Mouse (Mus musculus): ENCODE measurements around the gene Gpr146. TPM values are rescaled to one million over a fixed set of nuclear protein-coding genes. Genes with fewer than 3 reads are reported as not detected.

Gpr146 gene
- total RNA-seq, 1 experiment from 2014 or later: 5.4 TPM

DNA sequence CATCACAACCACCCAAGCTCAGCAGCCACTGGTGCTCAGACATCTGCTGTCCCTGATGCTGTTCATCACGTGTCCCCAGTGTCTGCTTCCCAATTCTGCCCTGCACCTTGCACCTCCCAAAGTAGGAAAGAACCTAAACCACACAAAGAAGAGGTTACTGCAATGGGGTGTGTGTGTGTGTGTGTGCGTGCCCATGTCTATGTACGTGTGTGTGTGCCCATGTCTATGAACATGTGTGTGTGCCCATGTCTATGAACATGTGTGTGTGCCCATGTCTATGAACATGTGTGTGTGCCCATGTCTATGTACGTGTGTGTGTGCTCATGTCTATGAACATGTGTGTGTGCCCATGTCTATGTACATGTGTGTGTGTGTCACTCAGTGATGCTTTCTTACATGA lies 18.0 kb downstream of the Gpr146 start:
- ATAC-seq (replicated peaks; ENCODE audit: low read depth, poor library complexity, severe bottlenecking): no peak

DNA sequence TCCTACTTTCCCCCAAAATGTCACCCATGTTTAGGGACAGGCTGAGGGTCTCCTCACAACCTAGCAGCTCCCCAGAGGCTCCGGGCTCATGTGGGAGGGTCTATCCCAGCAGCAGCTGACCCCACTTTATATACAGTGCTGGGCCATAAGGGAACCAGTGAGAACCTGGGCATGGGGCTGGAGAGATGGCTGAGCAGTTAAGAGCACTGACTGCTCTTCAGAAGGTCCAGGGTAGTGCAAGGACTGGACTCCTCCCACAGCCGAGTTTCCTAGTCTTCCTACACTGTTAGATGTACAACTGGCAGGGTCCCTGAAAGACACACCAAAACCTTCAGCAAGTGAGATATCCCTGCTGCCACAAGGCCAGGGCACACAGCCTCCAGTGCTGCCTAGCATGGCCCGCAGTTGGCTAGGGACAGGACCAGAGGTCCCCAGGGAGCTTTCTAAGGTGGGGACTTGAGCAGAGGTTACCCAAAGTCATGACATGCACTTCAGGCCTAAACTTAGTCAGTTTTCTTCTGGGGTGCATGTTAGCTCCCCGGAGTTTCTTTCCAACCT lies 19.9 kb downstream of the Gpr146 start:
- no peak for ATAC-seq (replicated peaks; ENCODE audit: low read depth, poor library complexity, severe bottlenecking)

DNA sequence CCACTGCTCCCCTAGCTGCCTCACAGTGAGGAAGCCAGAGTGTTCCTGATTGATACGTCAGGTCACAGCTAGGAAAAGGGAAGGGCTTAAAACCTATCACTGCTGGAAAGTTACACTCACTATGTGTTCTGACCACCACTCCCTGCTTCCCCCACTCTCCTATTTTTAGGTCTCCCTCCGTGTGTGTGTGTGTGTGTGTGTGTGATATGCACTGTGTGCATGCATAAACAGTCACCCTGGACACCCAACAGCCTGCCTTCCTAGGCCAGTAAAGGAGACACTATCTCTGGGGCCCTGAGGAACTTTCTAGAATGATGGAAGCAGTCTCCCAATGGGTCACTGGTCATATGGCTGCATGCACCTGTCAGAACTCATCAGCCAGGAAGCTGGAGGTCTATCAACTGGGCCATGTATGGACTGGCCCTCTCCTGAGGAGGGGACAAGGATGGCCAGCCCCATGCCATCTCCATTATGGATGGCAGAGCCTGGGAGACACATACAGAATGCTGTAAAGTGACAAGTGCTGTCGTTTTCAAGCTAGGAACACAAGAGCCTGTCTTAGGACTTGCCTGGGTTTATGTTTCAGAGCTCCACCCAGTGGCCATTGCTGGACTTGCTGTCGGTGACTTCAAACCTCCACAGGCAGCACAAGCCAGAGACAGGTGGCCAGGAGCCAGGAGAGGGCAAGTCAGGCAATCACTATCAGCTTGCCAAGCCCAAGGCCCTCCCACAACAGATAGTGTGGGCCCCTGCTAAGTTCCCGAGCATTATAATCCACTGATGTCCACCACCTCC lies 20.7 kb downstream of the Gpr146 start:
- ATAC-seq (replicated peaks; ENCODE audit: low read depth, poor library complexity, severe bottlenecking): peak; percentile 87

DNA sequence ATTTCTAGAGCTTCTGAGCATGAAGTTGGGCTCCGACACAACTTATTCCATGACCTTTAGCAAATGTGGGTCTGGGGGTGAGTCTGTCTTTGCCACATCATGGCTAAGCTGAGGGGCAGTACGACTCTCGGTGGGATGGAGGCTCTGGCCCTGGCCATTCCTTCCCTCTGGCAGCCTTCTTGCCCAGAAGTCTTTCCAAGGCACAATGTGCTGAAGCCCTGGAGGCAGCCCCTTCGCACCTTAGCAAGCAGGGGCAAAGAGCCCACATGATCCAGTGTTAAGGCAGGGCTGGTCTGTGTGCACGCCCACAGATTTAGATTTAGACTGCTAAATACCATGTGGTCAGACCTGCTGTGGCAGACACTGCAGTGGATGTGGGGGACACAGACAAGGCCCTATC lies 21.3 kb downstream of the Gpr146 start:
- 0 out of 2 replicates have a peak, but pooled peaks have one; percentile 1 for ATAC-seq (replicated peaks; ENCODE audit: low read depth, poor library complexity, severe bottlenecking)

DNA sequence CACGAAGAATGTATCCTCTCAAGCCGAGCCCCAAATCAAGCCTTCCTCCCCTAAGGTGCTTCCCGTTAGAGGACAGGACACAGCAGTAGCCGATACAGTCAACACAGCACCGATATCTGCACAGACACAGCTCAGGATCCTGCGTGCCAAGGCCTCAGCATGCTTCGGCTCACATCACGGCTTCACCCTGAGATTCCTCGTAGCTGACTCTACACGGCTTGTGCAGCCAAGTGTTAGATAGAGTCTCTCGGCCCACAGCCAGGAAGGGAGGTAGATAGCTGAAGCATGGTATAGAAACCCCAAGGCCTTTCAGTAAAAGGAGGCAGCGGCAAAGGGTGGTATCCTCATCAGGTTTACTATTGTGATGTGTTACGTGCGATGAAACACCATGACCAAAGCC lies 22.5 kb downstream of the Gpr146 start:
- ATAC-seq (replicated peaks; ENCODE audit: low read depth, poor library complexity, severe bottlenecking): no peak

DNA sequence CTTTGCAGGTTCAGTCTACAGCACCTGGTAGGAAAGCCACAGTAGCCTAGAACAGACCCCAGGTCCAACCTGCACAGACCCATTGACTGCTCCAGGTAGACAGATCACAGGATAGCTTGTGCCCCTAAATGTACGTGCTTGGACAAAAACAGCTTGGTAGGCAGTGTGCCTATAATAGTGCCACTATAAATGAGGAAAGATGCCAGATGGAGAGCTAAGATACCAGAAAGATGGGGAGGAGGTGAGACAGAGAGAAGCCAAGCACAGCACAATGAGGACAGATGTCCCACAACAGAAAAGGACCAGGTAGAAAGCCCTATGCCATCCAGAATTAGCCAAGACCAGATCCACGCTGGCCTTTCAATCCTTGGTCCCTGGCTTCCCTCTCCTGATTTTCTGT lies 24.6 kb downstream of the Gpr146 start:
- no peak for ATAC-seq (replicated peaks; ENCODE audit: low read depth, poor library complexity, severe bottlenecking)

DNA sequence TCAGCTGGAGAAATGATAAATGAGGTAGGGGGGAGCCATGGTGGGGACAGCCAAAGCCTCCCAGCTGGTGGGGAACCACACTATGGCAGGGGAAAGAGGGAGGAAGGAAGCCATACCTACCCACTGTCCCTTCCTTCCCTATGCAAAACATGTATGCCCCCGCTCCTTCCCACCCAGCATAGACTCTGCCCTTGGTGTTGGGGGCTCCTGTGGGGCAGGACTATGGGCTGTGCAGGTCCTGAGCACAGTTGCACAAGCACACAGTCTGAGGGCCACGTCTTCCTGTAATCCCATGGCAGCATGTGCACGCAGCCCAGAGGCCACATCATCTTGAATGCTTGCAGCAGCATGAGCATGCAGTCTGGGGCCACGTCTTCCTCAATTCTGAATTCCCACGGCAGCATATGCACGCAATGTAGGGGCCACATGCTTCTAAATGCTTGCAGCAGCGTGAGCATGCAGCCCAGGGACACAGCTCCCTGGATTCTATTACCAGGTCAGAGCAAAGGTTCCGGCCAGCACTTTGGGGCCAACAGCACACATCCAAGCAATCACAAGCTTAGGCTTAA lies 26.3 kb downstream of the Gpr146 start:
- ATAC-seq (replicated peaks; ENCODE audit: low read depth, poor library complexity, severe bottlenecking): peak; percentile 33

DNA sequence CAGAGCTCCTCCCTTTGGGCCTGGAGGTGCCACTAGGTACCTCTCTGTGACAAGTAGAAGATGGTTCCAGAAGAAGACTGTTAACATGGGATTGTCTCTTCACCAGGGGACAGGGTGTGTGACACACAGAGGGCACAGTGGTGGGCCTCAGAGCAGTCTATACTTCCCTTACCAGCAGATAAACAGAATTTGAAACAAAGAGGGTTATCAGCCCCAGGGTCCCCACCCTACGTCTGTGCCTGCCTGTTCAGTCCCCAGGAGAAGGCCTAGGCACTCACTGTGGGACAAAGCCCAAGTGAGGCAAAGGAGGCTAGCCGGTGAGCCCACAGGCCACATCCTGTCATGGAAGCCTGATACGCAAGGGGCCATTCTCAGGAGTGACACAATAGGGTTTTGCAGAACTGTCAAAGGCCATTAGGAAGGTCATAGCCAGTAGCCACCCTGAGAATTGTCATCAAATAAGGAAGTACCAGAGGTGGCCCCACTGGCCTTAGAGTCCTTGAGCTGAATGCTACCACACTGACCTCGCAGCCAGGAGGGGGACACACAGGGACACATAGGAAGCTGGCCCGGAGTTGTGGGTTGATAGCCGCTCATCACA lies 27.4 kb downstream of the Gpr146 start, which contains the start of gene C130050O18Rik:
C130050O18Rik (plus strand) TSS at position 480 of the 601 bp plus-strand sequence.
- ATAC-seq (replicated peaks; ENCODE audit: low read depth, poor library complexity, severe bottlenecking): peak; percentile 50

DNA sequence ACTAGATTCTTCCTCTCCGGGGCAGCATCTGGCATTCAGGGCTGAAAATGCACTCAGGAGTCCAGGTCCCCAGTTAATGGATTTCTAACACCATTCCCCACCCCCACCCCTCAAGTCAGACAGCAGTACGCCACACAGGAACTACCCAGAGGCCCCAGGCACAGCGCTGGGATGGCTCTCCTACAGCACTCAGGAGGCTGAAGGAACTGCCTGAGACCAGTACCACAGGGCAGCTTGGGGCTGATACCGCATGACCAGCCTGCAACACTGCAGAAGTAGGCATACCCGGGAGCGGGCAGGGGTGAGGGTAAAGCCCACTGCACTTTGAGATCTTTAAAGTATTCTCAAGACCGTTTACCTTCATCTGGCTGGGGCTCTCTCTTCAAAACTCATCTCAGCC lies 28.0 kb downstream of the Gpr146 start:
- no peak for ATAC-seq (replicated peaks; ENCODE audit: low read depth, poor library complexity, severe bottlenecking)

DNA sequence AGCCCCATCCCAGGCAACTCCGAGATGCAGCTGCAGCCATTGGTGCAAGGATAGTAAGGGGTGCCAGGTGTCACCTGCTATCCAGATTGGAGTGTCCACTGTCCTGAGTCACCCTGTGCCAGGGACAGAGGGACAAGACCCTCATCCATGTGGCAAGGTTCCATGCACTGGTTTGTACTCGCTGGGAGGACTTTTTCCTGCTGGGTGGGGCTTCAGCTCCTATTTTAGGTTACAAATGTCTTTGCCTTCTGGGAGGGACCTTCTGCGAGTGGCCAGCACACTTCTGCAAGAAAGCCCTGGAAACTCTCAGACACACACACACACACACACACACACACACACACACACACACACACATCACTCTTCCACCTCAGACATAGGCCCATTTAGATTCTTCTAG lies 28.5 kb downstream of the Gpr146 start:
- no peak for ATAC-seq (replicated peaks; ENCODE audit: low read depth, poor library complexity, severe bottlenecking)

DNA sequence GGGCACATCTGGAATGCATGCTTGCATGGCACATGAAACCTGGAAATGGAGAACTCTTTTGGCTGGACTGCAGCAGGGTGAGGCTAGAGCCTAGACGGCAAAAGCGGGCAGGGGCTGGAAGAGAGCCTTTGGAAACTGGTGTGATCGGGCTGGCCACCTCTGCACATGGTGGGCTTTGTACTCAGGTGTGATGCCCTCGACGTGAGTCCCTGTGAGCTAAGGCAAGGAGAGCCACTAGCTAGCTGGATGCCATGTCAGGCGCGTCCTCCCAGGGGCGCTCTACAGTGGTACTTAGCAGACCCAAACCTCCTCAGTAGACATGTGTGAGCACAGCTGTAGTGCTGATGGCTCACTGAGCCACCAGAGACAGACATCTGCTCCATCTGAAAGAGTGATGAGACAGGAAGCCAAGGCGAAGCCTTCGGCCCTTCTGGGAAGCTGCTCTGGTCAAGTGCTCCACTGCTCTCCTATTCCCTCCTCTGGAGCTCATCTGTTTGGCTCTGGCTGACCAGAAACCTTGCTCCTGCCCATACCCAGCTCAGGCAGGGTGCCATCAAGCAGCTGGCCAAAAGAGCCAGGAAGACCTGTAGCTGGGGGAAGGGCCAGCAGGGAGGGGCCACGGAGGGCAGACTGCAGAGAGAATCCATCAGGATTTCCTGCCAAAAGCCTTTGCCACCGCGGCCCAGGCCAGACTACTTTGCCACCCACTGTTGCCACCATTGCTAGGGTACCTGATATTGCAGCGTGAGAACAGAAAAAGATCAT lies 29.8 kb downstream of the Gpr146 start:
- no peak for ATAC-seq (replicated peaks; ENCODE audit: low read depth, poor library complexity, severe bottlenecking)

DNA sequence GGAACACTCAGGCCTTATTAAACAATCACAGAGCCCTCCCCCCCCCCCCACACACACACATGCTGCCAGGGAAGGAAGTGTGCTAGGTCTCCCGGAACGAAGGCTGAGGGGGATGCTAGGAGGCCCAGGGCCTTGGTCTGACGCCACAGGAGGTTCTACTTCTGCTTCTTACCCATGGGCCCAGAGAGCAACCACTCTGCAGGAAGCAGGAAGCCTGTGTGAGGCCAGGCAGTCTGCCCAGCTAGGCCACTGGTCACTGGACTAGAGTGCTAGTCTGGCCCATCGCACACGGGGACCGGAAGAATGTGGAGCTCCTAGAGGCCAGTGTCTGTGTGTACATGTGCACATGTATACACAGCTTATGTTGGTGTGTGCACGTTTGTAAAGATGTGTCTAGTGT lies 31.0 kb downstream of the Gpr146 start:
- peak; percentile 53 for ATAC-seq (replicated peaks; ENCODE audit: low read depth, poor library complexity, severe bottlenecking)

DNA sequence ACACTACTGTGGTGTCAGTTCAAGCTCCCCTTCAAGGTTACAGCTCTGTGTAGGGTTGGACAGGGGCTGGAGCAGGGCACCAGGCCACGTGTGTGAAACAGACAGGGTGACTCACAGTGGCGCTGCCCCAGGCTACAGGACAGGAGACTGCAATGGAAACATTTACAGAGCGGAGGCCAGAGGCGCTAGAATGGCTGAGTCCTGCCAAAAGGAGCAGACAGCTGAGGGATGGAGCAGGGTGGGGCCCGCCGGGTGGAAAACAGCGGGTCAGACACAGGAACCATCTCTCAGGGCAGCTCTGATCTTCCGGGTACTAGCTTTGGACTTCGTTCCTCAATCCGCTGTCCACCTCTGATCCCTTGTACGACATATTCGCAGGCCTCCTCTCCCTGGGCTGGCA lies 31.9 kb downstream of the Gpr146 start:
- 0 out of 2 replicates have a peak, but pooled peaks have one; percentile 9 for ATAC-seq (replicated peaks; ENCODE audit: low read depth, poor library complexity, severe bottlenecking)

DNA sequence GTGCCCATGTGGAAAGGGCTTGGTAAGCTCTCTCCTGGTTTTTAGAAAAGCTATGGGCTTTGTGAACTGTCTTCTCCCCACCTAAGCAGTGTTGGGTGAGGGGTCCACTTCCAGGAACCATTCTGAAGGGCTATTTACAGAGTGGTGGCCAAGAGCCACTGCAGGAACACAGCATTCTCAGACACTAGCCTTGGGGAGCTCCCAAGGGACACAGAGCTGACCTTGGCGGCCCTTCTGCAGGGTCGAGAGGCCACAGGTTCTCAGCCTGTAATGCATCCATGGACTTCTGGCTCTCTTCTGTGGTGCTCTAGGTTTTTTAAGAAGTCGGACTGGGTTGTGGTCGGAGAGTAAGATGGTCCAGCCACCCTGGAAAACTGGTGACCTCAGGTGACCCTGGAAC lies 32.6 kb downstream of the Gpr146 start:
- no peak for ATAC-seq (replicated peaks; ENCODE audit: low read depth, poor library complexity, severe bottlenecking)

DNA sequence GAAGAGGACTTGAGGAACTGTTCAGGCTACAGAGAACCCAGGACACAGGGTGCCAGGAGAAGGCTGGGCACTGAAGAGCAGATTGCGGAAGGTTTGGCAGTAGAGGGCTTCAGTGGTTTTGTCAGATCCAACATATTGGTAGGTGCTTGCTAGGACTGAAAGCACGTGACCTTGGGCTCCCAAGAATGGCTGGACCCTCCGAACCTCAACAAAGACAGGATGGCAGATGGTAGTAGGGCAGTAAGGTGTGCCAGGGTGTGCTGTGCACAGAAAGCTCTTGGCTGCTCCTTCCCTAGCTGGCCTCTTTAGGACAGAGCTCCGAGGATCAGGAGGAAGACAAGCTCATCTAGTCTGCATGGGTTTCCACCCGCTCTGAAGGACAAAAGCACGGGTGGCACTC lies 33.6 kb downstream of the Gpr146 start:
- no peak for ATAC-seq (replicated peaks; ENCODE audit: low read depth, poor library complexity, severe bottlenecking)

DNA sequence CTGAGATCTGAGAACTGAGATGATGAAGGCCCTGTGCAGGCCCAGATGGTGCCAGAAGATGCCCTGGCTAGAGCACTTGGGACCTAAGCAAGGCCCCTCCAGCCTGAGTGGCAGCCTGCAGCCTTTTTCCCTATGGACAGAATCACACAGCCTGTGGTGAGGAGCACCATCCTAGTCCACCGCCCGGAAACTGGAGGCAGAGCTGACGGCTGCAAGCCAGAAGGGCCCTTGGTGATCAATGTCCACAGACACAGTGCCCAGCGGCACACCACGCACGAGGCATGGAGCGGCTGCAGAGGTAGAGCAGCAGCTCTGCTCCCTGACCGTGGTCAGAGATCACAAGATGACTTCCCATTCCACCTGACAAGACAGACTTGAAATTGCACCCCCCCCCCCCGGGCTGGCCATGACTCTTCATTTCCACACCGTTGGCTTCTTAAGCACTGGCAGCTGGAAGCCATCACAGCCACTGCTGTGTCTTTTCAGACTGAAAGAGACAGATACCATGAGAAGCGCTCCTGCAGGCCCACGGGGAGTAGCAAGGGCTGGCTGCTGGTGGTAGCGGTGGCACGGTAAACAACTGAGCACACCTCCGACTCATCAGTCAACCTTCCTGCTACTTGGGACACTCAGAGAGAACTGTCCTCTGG lies 34.3 kb downstream of the Gpr146 start:
- no peak for ATAC-seq (replicated peaks; ENCODE audit: low read depth, poor library complexity, severe bottlenecking)

DNA sequence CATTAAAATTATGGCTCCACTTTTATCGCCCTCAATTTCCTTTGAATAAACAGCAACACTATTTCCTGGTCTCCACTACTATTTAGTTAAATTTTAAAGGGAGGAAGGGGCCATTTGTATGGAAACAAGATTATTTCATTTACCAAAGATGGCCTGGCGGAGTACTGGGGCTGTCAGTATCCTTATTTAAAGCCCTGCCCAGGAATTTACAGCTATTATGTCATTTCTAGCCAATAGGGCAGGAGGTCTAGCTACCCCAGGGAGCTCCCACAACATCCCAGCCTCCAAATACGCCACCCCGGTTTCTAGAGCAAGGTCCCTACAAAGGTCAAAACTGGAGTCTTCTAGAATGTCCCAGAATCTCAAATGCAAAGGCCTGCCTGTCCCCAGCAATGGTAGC lies 36.0 kb downstream of the Gpr146 start:
- no peak for ATAC-seq (replicated peaks; ENCODE audit: low read depth, poor library complexity, severe bottlenecking)

DNA sequence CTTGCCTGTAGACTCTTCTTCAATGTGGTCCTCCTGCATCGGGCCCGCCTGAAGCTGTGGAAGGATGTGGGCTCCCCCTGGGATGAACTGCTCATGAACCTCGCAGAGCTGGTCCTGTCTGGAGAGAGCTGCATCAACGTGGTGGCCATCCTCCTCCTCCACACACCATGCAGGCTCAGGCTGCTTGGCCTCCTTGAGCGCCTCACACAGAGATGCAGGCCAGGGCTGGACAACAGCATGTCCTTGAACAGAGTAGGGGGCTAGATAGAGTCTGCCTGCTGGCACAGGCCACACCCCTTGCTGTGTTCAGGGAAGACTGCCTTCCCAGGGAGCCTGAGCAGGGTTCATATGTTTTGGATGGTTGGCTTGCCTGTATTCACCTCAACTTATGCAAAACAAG lies 37.5 kb downstream of the Gpr146 start:
- ATAC-seq (replicated peaks; ENCODE audit: low read depth, poor library complexity, severe bottlenecking): no peak

DNA sequence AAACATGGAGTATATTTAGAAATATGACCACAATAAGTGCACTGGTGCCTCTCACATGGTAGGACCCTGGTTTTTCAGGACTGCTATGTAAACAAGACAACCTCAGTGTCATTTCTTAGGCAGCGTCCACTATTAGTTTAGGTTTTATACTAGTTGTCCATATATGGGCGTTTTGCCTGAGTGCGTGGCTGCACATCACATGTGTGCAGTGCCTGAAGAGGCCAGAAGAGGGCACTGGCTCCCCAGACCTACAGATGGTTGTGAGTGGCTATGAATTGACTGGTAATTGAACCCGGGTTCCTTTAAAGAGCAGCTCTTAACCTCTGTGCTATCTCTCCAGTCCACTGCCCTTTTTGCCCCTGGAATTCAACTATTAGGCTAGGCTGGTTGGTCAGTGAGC lies 39.4 kb downstream of the Gpr146 start:
- 0 out of 2 replicates have a peak, but pooled peaks have one; percentile 22 for ATAC-seq (replicated peaks; ENCODE audit: low read depth, poor library complexity, severe bottlenecking)

DNA sequence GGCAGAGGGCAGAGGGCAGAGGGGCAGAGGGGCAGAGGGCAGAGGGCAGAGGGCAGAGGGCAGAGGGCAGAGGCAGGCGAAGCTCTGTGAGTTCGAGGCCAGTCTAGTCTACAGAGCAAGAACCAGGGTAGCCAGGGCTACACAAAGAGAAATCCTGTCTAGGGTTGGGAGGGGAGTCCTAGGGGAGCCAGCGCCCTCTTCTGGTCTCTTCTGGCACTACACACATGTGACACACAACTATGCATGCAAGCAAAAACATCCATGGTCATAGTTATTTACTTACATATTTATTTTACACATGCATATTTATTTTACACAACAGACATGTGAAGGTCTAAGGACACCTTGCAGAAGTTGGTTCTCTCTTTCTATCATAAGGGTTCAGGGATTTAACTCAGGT lies 40.0 kb downstream of the Gpr146 start:
- ATAC-seq (replicated peaks; ENCODE audit: low read depth, poor library complexity, severe bottlenecking): no peak
